Mouse (Mus musculus) kidney, adult 2 months (tissue): ENCODE data around the gene Pak3. TPM values are rescaled to one million over a fixed set of nuclear protein-coding genes. Genes with fewer than 3 reads are reported as not detected.
"Not testable (repeated sequence)": the region's sequence is repeated elsewhere in the genome, so short reads cannot be mapped to it uniquely, and the experiment has no call there.

ENCODE experiments used
- DNase-seq: peaks from one replicate; pipeline ENCODE4 v3.0.0; 2021
- H3K27ac ChIP-seq: fragments of 200-500 bp; 2 replicates; pipeline ENCODE4 v1.5.1; 2012; ENCODE audit warnings: low read depth, low read length, control low read depth, inconsistent platforms; ENCODE audit not compliant: insufficient read depth
- H3K27me3 ChIP-seq: fragments of 200-500 bp; replicated peaks from 2 replicates; pipeline ENCODE4 v1.6.1; 2012; ENCODE audit warnings: mild to moderate bottlenecking, moderate library complexity, low read length, inconsistent platforms; ENCODE audit not compliant: control insufficient read depth, insufficient read depth
- H3K36me3 ChIP-seq: fragments of 200-500 bp; 2 replicates; pipeline ENCODE4 v1.6.1; 2012; ENCODE audit warnings: mild to moderate bottlenecking, moderate library complexity, low read length, inconsistent platforms; ENCODE audit not compliant: control insufficient read depth, insufficient read depth
- H3K4me1 ChIP-seq: fragments of 200-500 bp; 2 replicates; pipeline ENCODE4 v1.6.1; 2011; ENCODE audit warnings: low read length; ENCODE audit not compliant: control insufficient read depth, insufficient read depth
- H3K4me3 ChIP-seq: fragments of 200-500 bp; 2 replicates; pipeline ENCODE4 v1.5.1; 2011; ENCODE audit warnings: mild to moderate bottlenecking, low read depth, low read length, control low read depth; ENCODE audit not compliant: insufficient read depth
- CTCF ChIP-seq: fragments of 200-500 bp; conservative IDR thresholded peaks from 2 replicates; pipeline ENCODE4 v1.5.1; 2011; ENCODE audit warnings: low read depth, mild to moderate bottlenecking, control low read depth, low read length, moderate library complexity, mixed read lengths; ENCODE audit not compliant: insufficient read depth, insufficient read length
- POLR2A ChIP-seq: fragments of 200-500 bp; IDR thresholded peaks from one replicate; pipeline ENCODE4 v1.6.1; 2011; ENCODE audit warnings: low read depth, low read length, control low read depth
- WGBS: fragments of 180-500 bp; shearing (Covaris S2); methylation state at CpG from one replicate; pipeline ENCODE4 v1.1.7; 2018; 5-methylcytosine and 5-hydroxymethylcytosine counted together
- polyA plus RNA-seq: library from polyadenylated mRNA; depleted of rRNA; stranded (reverse); fragments of >200 nt; gene quantifications from 2 replicates; pipeline ENCODE4 v1.2.3, GENCODE M21; 2012; rRNA removed

The Pak3 gene
- polyA plus RNA-seq: 0.07 and 0.11 TPM in 2 replicates

DNA sequence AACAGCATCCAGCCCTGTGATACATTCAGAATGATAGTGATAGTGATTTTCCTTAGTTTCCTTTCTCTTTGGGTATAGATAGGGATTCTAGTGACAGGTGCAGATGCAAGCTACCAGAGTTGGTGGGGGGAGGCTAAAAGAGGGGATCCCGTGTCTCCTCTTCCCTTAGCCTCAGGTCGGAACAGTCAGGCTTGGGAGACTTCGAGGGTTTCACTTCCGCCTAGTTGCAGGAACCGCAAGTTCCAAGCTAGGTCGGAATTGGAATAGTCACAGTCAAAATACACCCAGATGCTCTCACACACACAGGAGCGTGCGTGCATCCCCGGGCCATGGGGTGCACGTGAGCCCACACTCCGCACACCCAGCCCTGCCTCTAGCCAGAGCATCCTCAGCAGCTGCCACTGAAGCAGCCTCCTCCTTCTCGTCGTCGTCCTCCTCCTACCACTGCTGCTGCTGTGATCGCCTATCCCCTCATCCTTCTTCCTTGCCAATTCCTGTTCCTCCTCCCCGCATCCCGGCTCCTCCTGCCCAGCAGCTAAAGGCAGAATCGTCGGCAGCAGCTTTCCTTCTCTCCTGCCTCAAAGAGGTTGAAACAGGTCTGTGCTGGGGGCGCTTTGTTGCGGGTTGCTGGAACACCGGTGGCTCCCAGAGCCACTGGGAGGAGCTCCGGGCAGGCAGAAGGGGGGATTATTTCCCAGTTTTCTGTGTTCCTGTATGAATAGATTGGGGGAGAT is at the start of gene Pak3:
Gene Pak3 (plus strand): TSS at position 424 of the 734 bp plus-strand sequence.
- no peak within 1 kb of the TSS for H3K4me3 ChIP-seq
- 2% methylated on average over 23 of the region's 23 CpGs for WGBS
- no peak for TF ChIP-seq CTCF
- no peak for TF ChIP-seq POLR2A
- H3K4me1 ChIP-seq: no peaks in the 10 kb centered on the region
- H3K36me3 ChIP-seq: no peaks in the 10 kb centered on the region
- no peaks in the 10 kb centered on the region for H3K27me3 ChIP-seq
- no peak for DNase-seq
- H3K27ac ChIP-seq: no peak within 1 kb of the TSS

DNA sequence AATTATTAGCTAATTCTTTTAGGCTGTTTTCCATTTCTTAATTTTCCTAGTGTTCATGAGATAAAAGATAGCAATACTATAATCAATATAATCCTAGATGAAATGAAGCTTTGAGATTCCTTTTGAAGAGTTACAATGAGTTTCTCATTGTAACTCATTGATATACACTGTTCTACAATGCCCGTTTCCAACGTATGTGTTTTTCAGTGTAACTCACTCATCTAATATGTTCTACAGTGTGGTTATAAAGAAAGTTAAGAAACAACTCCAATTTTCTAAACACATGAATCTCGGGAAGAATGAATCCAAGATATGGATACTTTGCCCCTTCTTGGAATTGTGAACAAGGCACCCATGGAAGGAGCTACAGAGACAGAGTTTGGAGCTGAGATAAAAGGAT is 35.5 kb upstream of the Pak3 start:
- no peak overlapping the region for H3K4me3 ChIP-seq
- peak; percentile 100 for DNase-seq
- WGBS: 82% methylated on average over 3 of the region's 3 CpGs
- H3K27ac ChIP-seq: no peak overlapping the region
- TF ChIP-seq POLR2A (no peak), CTCF (no peak)
- no peaks in the 10 kb centered on the region for H3K27me3 ChIP-seq
- H3K4me1 ChIP-seq: no peaks in the 10 kb centered on the region
- H3K36me3 ChIP-seq: no peaks in the 10 kb centered on the region

GRCm38 (mm10) chrX:143501053-143501695 is 17.2 kb upstream of the Pak3 start:
- 57% methylated on average over 4 of the region's 4 CpGs for WGBS
- TF ChIP-seq CTCF (no peak), POLR2A (no peak)
- no peak for DNase-seq
- H3K4me1 ChIP-seq: no peaks in the 10 kb centered on the region
- H3K27me3 ChIP-seq: no peaks in the 10 kb centered on the region
- no peak overlapping the region for H3K27ac ChIP-seq
- H3K36me3 ChIP-seq: no peaks in the 10 kb centered on the region
- H3K4me3 ChIP-seq: no peak overlapping the region

- Histone ChIP-seq H3K4me3 (no peak overlapping the region), H3K4me1 (no peaks in the 10 kb centered on the region), H3K36me3 (no peaks in the 10 kb centered on the region), H3K27me3 (no peaks in the 10 kb centered on the region), H3K27ac (no peak overlapping the region)
- 59% methylated on average over 5 of the region's 5 CpGs for WGBS
- TF ChIP-seq CTCF: no peak
- no peak for TF ChIP-seq POLR2A
- DNase-seq: no peak
These were observed 16.5 kb upstream of the Pak3 start for GRCm38 (mm10) chrX:143501776-143502365.

DNA sequence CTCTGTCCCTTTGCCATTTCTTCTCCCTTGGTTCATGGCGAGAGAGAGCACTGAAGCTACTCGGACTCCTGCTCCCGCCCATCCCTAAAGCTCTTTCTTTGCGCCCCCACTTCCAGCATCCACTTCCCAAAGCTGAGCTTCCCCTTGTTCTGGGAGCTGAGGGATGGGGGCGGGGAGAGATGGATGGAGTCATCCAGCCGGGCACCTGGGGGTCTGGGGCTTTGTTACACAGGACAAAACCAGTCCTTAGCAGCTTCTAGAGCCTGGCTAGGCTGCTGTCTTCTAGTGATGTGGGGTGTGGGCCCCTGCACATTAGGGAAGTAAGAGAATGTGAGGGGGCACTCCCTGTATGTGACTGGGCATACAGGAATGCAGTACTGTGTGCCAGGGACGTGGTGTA is 526 bp downstream of the Pak3 start:
- 2% methylated on average over 7 of the region's 7 CpGs for WGBS
- Histone ChIP-seq H3K4me1 (no peaks in the 10 kb centered on the region), H3K27ac (no peak overlapping the region), H3K4me3 (no peak overlapping the region), H3K27me3 (no peaks in the 10 kb centered on the region), H3K36me3 (no peaks in the 10 kb centered on the region)
- no peak for TF ChIP-seq POLR2A
- no peak for TF ChIP-seq CTCF
- DNase-seq: no peak

DNA sequence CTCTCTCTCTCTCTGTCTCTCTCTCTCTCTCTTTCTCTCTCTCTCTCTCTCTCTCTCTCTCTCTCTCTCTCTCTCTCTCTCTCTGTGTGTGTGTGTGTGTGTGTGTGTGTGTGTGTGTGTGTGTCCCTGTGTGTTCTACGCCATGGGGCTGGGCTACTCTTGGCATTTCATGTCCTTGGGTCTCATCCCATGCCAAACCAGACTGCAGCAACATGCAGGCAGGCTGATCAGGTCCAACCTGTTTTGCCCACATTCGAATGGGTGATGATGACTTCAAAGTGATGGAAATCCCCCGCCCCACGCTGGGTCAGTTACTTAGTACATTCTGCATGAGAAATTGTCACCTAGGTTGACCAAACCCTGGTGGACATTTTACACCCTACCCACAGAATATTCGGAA is 1.1 kb downstream of the Pak3 start:
- WGBS: 70% methylated on average over 4 of the region's 5 CpGs
- not testable (repeated sequence) for H3K4me1 ChIP-seq, H3K36me3 ChIP-seq, H3K27me3 ChIP-seq, H3K4me3 ChIP-seq, H3K27ac ChIP-seq, DNase-seq

- no peaks in the 10 kb centered on the region for H3K36me3 ChIP-seq
- no peak for TF ChIP-seq CTCF
- no peak for TF ChIP-seq POLR2A
- no peak overlapping the region for H3K4me3 ChIP-seq
- DNase-seq: no peak
- no peak overlapping the region for H3K27ac ChIP-seq
- H3K4me1 ChIP-seq: no peaks in the 10 kb centered on the region
- H3K27me3 ChIP-seq: no peaks in the 10 kb centered on the region
- WGBS: 30% methylated on average over 1 of the region's 1 CpGs
These were observed 1.8 kb downstream of the Pak3 start for GRCm38 (mm10) chrX:143520195-143520594.
